Mouse (Mus musculus) ovary, postnatal 10 days (tissue): ENCODE measurements around the gene Ctbp2.

ENCODE experiments used
- DNase-seq: peaks from one replicate; pipeline ENCODE4 v3.0.0; 2022; ENCODE audit warnings: low spot score

The Ctbp2 gene

GRCm38 (mm10) chr7:133007343-133007742 is 116.8 kb downstream of the Ctbp2 start:
- DNase-seq, result no peak

- no peak for DNase-seq
These were observed 118.4 kb downstream of the Ctbp2 start for GRCm38 (mm10) chr7:133005772-133006171.

GRCm38 (mm10) chr7:133003421-133003820 is 120.7 kb downstream of the Ctbp2 start:
- peak; percentile 31 for DNase-seq

GRCm38 (mm10) chr7:133002271-133002670 is 121.9 kb downstream of the Ctbp2 start:
- no peak for DNase-seq

GRCm38 (mm10) chr7:133001388-133001787 is 122.8 kb downstream of the Ctbp2 start:
- no peak for DNase-seq

GRCm38 (mm10) chr7:132999061-132999460 is 125.1 kb downstream of the Ctbp2 start:
- no peak for DNase-seq

GRCm38 (mm10) chr7:132998639-132999038 is 125.5 kb downstream of the Ctbp2 start:
- DNase-seq, result no peak

GRCm38 (mm10) chr7:132996391-132996790 is 127.8 kb downstream of the Ctbp2 start:
- DNase-seq, result no peak

- DNase-seq, result no peak
These were observed 129.4 kb downstream of the Ctbp2 start for GRCm38 (mm10) chr7:132994628-132995191.

GRCm38 (mm10) chr7:132994120-132994519 is 130.0 kb downstream of the Ctbp2 start:
- DNase-seq, result no peak

- DNase-seq, result no peak
These were observed 131.1 kb downstream of the Ctbp2 start for GRCm38 (mm10) chr7:132992967-132993615.

- DNase-seq, result no peak
These were observed 132.8 kb downstream of the Ctbp2 start for GRCm38 (mm10) chr7:132991240-132991900.

GRCm38 (mm10) chr7:132989839-132990238 is 134.3 kb downstream of the Ctbp2 start:
- DNase-seq, result no peak

GRCm38 (mm10) chr7:132982639-132983038 is 141.5 kb downstream of the Ctbp2 start:
- DNase-seq, result no peak

- no peak for DNase-seq
These were observed 146.2 kb downstream of the Ctbp2 start for GRCm38 (mm10) chr7:132977981-132978380.

GRCm38 (mm10) chr7:132976079-132976478 is 148.1 kb downstream of the Ctbp2 start:
- no peak for DNase-seq

- DNase-seq, result no peak
These were observed 152.1 kb downstream of the Ctbp2 start for GRCm38 (mm10) chr7:132972079-132972478.

- no peak for DNase-seq
These were observed 158.4 kb downstream of the Ctbp2 start for GRCm38 (mm10) chr7:132965707-132966106.

GRCm38 (mm10) chr7:132964395-132964794 is 159.8 kb downstream of the Ctbp2 start:
- DNase-seq, result no peak

GRCm38 (mm10) chr7:132950613-132951012 is 173.5 kb downstream of the Ctbp2 start:
- DNase-seq, result no peak

- no peak for DNase-seq
These were observed 174.2 kb downstream of the Ctbp2 start for GRCm38 (mm10) chr7:132949968-132950367.

- DNase-seq, result no peak
These were observed 183.6 kb downstream of the Ctbp2 start for GRCm38 (mm10) chr7:132940569-132940968.

GRCm38 (mm10) chr7:132939118-132939517 is 185.0 kb downstream of the Ctbp2 start:
- no peak for DNase-seq
